Mouse (Mus musculus): ENCODE data around the gene Bola2.

- TF ChIP-seq CTCF (IDR thresholded peaks at IDR 0.05 in 2 of 3, conservative IDR thresholded peaks at IDR 0.05 in 1 of 3; ENCODE audit: control insufficient read depth in 1 of 3, insufficient read depth in 1 of 3, low read depth in 2 of 3, low read length in 3 of 3, poor library complexity in 1 of 3, severe bottlenecking in 1 of 3): no peak
- no peak for TF ChIP-seq POLR2A (IDR thresholded peaks at IDR 0.05; ENCODE audit: control insufficient read depth in 1 of 2, insufficient read depth in 1 of 2, low read depth in 1 of 2, low read length in 2 of 2, poor library complexity in 1 of 2)
- 0 out of 2 replicates have a peak, but pooled peaks have one; percentile 0 for TF ChIP-seq MAX (IDR thresholded peaks at IDR 0.05; ENCODE audit: low read length)
- TF ChIP-seq USF1 (IDR thresholded peaks at IDR 0.05; ENCODE audit: low read depth, low read length): no peak
- TF ChIP-seq EP300 (IDR thresholded peaks at IDR 0.05; ENCODE audit: low read depth in 1 of 2, low read length in 2 of 2): no peak
- TF ChIP-seq CHD2 (IDR thresholded peaks at IDR 0.05; ENCODE audit: low read length): no peak
- TF ChIP-seq TBP (IDR thresholded peaks at IDR 0.05; ENCODE audit: low read depth, low read length): no peak
- no peak for TF ChIP-seq HCFC1 (IDR thresholded peaks at IDR 0.05; ENCODE audit: low read depth, low read length)
- TF ChIP-seq JUND (IDR thresholded peaks at IDR 0.05; ENCODE audit: low read depth, low read length): no peak
- no peak for TF ChIP-seq TCF12 (IDR thresholded peaks at IDR 0.05; ENCODE audit: low read depth, low read length)
- TF ChIP-seq MAFK (IDR thresholded peaks at IDR 0.05; ENCODE audit: borderline replicate concordance, low read depth, low read length): no peak
- TF ChIP-seq TAL1 (IDR thresholded peaks at IDR 0.05; ENCODE audit: low read length): no peak
- no peak for TF ChIP-seq ZC3H11A (IDR thresholded peaks at IDR 0.05; ENCODE audit: low read depth, low read length)
Observed at GRCm38 (mm10) chr7:126696303-126696702, 1.1 kb downstream of the Bola2 start.

Data from MEL (cell line).